Mouse (Mus musculus): ENCODE measurements around the gene Txndc15.

Txndc15 gene

GRCm38 (mm10) chr13:55727120-55727838, 12.8 kb downstream of the Txndc15 start, which contains the start of gene Pcbd2:
Gene Pcbd2, plus strand, starts transcription at chr13:55727368.
- intact Hi-C loops (cut with DNase I) = loop anchor here (2.0 to 10.0 kb wide), 3 partner anchors 35 to 122 kb away; partner anchors contain the start of gene B230219D22Rik

- intact Hi-C loops (cut with DNase I) = loop anchor here (2.0 to 10.0 kb wide), 3 partner anchors 36 to 123 kb away; partner anchors contain the start of gene B230219D22Rik
Observed at GRCm38 (mm10) chr13:55727839-55728238, 13.4 kb downstream of the Txndc15 start.

GRCm38 (mm10) chr13:55730716-55731115, 16.3 kb downstream of the Txndc15 start:
- intact Hi-C loops (cut with DNase I) = no loop called here

GRCm38 (mm10) chr13:55732121-55732520, 17.7 kb downstream of the Txndc15 start:
- intact Hi-C loops (cut with DNase I) = no loop called here

GRCm38 (mm10) chr13:55733628-55734502, 19.4 kb downstream of the Txndc15 start:
- intact Hi-C loops (cut with DNase I) = no loop called here

GRCm38 (mm10) chr13:55737885-55738284, 23.4 kb downstream of the Txndc15 start:
- intact Hi-C loops (cut with DNase I) = no loop called here

DNA sequence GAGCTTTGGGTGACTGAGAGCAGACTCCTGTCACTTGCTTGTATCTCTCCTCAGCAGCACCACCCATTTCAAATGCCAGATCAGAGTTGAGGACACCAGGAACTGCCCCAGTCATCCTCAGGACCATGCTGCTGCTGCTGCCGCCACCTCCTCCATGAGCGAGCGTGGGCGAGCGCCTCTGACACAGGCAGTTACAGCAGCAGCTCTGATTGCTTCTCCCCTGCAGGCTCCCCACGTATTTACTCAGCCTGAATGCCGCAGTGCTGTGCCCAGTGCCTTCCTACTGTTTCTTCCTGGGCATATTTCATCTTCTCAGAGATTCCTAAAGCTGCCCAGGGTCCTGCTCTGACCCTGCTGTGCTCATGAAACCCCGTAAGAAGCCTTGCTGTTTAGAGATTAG, 27.9 kb downstream of the Txndc15 start:
- intact Hi-C loops (cut with DNase I) = no loop called here

GRCm38 (mm10) chr13:55754380-55754779, 39.9 kb downstream of the Txndc15 start:
- intact Hi-C loops (cut with DNase I) = no loop called here

GRCm38 (mm10) chr13:55756789-55757188, 42.3 kb downstream of the Txndc15 start:
- intact Hi-C loops (cut with DNase I) = no loop called here

DNA sequence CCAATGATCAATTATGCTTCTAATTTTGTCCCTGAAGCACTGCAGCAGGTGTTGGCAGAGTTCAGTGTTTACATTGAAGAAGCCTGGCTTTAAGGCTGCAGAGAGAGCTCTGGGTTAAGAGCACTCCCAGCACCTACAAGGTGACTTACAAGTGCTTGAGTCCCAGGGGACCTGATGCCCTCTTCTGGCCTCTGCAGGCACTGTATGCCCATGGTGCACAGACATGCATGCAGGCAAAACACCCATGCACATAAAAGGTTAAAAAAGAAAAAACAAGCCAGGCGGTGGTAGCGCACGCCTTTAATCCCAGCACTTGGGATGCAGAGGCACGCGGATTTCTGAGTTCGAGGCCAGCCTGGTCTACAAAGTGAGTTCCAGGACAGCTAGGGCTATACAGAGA, 43.2 kb downstream of the Txndc15 start:
- intact Hi-C loops (cut with DNase I) = no loop called here

DNA sequence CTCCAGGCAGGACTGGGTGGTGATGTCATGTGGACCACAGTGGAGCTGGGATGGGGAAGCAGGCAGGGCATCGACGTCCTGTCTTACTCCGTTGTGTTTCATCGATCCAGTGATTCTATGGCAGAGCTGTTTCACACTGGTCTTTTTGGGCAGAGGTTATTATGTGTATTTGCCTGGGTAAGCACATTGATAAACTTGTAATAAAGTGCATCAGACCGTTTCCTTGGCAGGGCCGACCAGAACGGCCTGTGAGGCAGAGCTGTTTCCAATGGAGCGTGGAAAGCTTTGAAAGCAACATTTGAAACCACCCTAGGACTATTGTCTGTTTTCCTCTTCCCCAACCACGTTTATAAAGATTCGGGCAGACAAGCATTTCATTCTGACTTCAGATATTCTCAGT, 46.1 kb downstream of the Txndc15 start:
- intact Hi-C loops (cut with DNase I) = loop anchor here (10.0 kb wide), 1 partner anchor 194 kb away; no protein-coding TSS in a partner anchor

- intact Hi-C loops (cut with DNase I) = loop anchor here (10.0 kb wide), 1 partner anchor 193 kb away; no protein-coding TSS in a partner anchor
Observed at GRCm38 (mm10) chr13:55761486-55761885, 47.0 kb downstream of the Txndc15 start.

- intact Hi-C loops (cut with DNase I) = no loop called here
Observed at GRCm38 (mm10) chr13:55774352-55774751, 59.9 kb downstream of the Txndc15 start.

- intact Hi-C loops (cut with DNase I) = no loop called here
Observed at GRCm38 (mm10) chr13:55775056-55775455, 60.6 kb downstream of the Txndc15 start.

All from adrenal gland (tissue).